10 mouse cellular contexts compared by ENCODE assay signal in the genomic region with DNA sequence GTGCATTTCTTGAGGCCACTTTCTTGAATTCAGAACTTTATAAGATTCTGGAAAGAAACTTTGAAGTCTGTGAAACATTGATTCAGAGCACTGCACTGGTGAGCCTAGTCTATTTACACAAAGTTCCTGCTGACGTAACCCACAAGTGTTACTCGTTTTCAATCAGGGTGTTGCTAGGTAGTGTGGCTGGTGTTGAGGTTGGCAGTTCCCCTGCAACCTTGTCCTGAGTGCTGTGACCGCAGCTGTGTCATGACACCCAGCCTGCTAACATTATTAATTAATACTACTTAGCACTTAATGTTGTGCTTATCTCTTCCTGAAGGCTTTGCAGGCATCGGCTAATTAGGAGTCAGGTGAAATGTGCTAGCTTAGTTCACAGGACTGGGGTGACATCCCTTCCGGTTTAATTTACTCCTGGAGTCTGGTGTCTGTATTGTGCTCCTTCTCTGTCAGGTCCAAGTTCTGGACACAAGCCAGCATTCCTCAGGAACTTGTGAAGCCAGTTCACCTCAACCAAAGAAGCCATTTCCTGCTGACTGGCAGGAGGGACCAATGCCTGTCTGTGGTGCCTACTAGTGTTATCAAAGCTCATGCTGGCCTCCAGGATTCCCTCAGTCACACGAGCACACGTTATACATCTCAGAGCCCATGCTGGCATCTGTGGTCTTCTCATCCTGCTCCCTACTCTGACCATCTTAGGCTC. TPM values are rescaled to one million over a fixed set of nuclear protein-coding genes. Genes with fewer than 3 reads are reported as not detected.
DNase-seq lines count a peak whose midpoint lies in the region; ATAC-seq and TF ChIP-seq lines count a peak whose summit lies in the region.
"Had no signal": no experiment of that assay in that cellular context is flagged by ENCODE, and none has a peak within 500 bp of the region (broad histone marks: within the 10 kb centered on the region; RNA-seq: fewer than 3 reads in every experiment).

No protein-coding gene starts in this region.

- H3K9me3 ChIP-seq in hindbrain, embryonic 10.5 days: no peaks in the 10 kb centered on the region
- H3K9me3 ChIP-seq in hindbrain, embryonic 13.5 days: no peaks in the 10 kb centered on the region

- ATAC-seq in hindbrain, embryonic 13.5 days (ENCODE audit: low FRiP score): no peak

- peak overlapping the region; percentile 80 for H3K27ac ChIP-seq in hindbrain, embryonic 10.5 days
- H3K27ac ChIP-seq in hindbrain, embryonic 13.5 days: no peak overlapping the region
- no peak overlapping the region for H3K27ac ChIP-seq in gastrocnemius, adult 2 months
- H3K27ac ChIP-seq: macrophage had no signal

- no peak overlapping the region for H3K4me3 ChIP-seq in hindbrain, embryonic 10.5 days
- no peak overlapping the region for H3K4me3 ChIP-seq in hindbrain, embryonic 13.5 days
- H3K4me3 ChIP-seq in gastrocnemius, adult 2 months: no peak overlapping the region

- TF ChIP-seq CTCF in gastrocnemius, adult 2 months (IDR thresholded peaks at IDR 0.05): no peak

- no peaks in the 10 kb centered on the region for H3K27me3 ChIP-seq in hindbrain, embryonic 10.5 days (ENCODE audit: insufficient read depth, poor library complexity, severe bottlenecking)
- no peaks in the 10 kb centered on the region for H3K27me3 ChIP-seq in hindbrain, embryonic 13.5 days

- 84% methylated on average over 7 of the region's 7 CpGs for WGBS in hindbrain, embryonic 10.5 days
- 78% methylated on average over 7 of the region's 7 CpGs for WGBS in hindbrain, embryonic 13.5 days

- no peak overlapping the region for H3K9ac ChIP-seq in hindbrain, embryonic 13.5 days

- H3K4me1 ChIP-seq in hindbrain, embryonic 10.5 days (replicated peaks): peaks cover 23% of the 10 kb centered on the region
- 0 out of 2 replicates have a peak, but pooled peaks cover 7% of the 10 kb centered on the region for H3K4me1 ChIP-seq in hindbrain, embryonic 13.5 days (replicated peaks)

- H3K4me2 ChIP-seq in hindbrain, embryonic 13.5 days: no peak overlapping the region

- intact Hi-C loops in gastrocnemius, adult 2 months (cut with DNase I): no loop called here

- H3K36me3 ChIP-seq in hindbrain, embryonic 10.5 days: no peaks in the 10 kb centered on the region
- peaks cover 8% of the 10 kb centered on the region; the same call in 1 of the 2 replicates for H3K36me3 ChIP-seq in hindbrain, embryonic 13.5 days

- DNase-seq in hindbrain, embryonic 10.5 days (ENCODE audit: low spot score): no peak
- DNase-seq in urinary bladder, postnatal 25 days (ENCODE audit: low spot score): peak; percentile 9
- no peak for DNase-seq in urinary bladder, adult 2 months (ENCODE audit: low spot score)
- peak; percentile 32 for DNase-seq in kidney, postnatal 14 days
- no peak for DNase-seq in gastrocnemius, adult 2 months
- no peak for DNase-seq in layer of hippocampus, adult 9-11 months
- DNase-seq: adrenal gland, postnatal 36 days; layer of hippocampus, postnatal 36 days had no signal

RNA-seq across cellular contexts. Expression of gene Slc7a14, which starts 50.5 kb away (rescaled TPM):
- polyA plus RNA-seq in hindbrain, embryonic 10.5 days (2016; fragmentation: Nextera tagmentation; extraction: Ambion mirVana): 0.55 and 0.76 TPM in 2 replicates
- polyA plus RNA-seq in hindbrain, embryonic 13.5 days (2015; fragmentation: Nextera tagmentation; extraction: Ambion mirVana): 3.8 and 4.8 TPM in 2 replicates
- 0.04 and 0.10 TPM in 2 replicates for polyA plus RNA-seq in urinary bladder, adult 2 months (2012; rRNA removed)
- total RNA-seq in gastrocnemius, adult 2 months (2021): under 1 TPM; 0.03 to 0.05 TPM
- polyA plus RNA-seq: macrophage had no signal

Comparison
In these comparisons a context has a peak if more than half of its experiments do, and no peak if none do; other contexts are left out.
1. DNase-seq: peak in urinary bladder, postnatal 25 days (single experiment) and kidney, postnatal 14 days (single experiment); none in hindbrain, embryonic 10.5 days (single experiment), urinary bladder, adult 2 months (single experiment), gastrocnemius, adult 2 months (single experiment) and layer of hippocampus, adult 9-11 months (single experiment).